Mouse (Mus musculus) G1E (cell line): Measurements from ENCODE around the gene Schip1. TPM values are rescaled to one million over a fixed set of nuclear protein-coding genes. Genes with fewer than 3 reads are reported as not detected.

ENCODE experiments used
- ATAC-seq: 2 replicates; pipeline ENCODE4 v1.8.0; 2016; ENCODE audit warnings: mild to moderate bottlenecking; ENCODE audit not compliant: insufficient number of reproducible peaks, poor library complexity, low FRiP score, severe bottlenecking; ENCODE audit errors: extremely low read depth
- DNase-seq: peaks from one replicate; pipeline ENCODE4 v3.0.0; 2012; ENCODE audit warnings: low spot score
- H3K27me3 ChIP-seq: 2 replicates; pipeline ENCODE4 v1.6.1; 2012; ENCODE audit warnings: mild to moderate bottlenecking, low read length, inconsistent platforms; ENCODE audit not compliant: insufficient read depth
- H3K36me3 ChIP-seq: replicated peaks from 2 replicates; pipeline ENCODE3; 2012; ENCODE audit warnings: mild to moderate bottlenecking, inconsistent platforms
- H3K4me1 ChIP-seq: 2 replicates; pipeline ENCODE4 v1.6.1; 2012; ENCODE audit warnings: low read depth, low read length, inconsistent platforms, mixed read lengths; ENCODE audit not compliant: insufficient read depth
- H3K4me3 ChIP-seq: 2 replicates; pipeline ENCODE4 v1.5.1; 2012; ENCODE audit warnings: low read depth, mild to moderate bottlenecking, inconsistent platforms, low read length, moderate library complexity, mixed read lengths
- H3K9me3 ChIP-seq: replicated peaks from 2 replicates; pipeline ENCODE4 v1.6.1; 2012; ENCODE audit warnings: inconsistent platforms
- CTCF ChIP-seq: IDR thresholded peaks from 2 replicates; pipeline ENCODE4 v1.5.1; 2012; ENCODE audit warnings: low read depth, low read length, inconsistent platforms, mixed read lengths
- GATA1 ChIP-seq: IDR thresholded peaks from 2 replicates; pipeline ENCODE4 v1.6.1; 2012; ENCODE audit warnings: borderline replicate concordance, low read length, inconsistent platforms, mixed read lengths
- GATA2 ChIP-seq: IDR thresholded peaks from 2 replicates; pipeline ENCODE4 v1.6.1; 2012; ENCODE audit warnings: low read depth, low read length, inconsistent platforms, borderline replicate concordance
- POLR2AphosphoS5 ChIP-seq: IDR thresholded peaks from 2 replicates; pipeline ENCODE4 v1.6.1; 2012; ENCODE audit warnings: low read depth, low read length, inconsistent platforms; ENCODE audit not compliant: insufficient replicate concordance
- TAL1 ChIP-seq: conservative IDR thresholded peaks from 2 replicates; pipeline ENCODE4 v1.6.1; 2012; ENCODE audit warnings: low read depth, low read length, inconsistent platforms, mixed read lengths
- polyA plus RNA-seq: library from polyadenylated mRNA; stranded (reverse); fragments of >175 nt; gene quantifications from 2 replicates; pipeline ENCODE4 v1.2.3, GENCODE M21; 2012
- total RNA-seq, 2 experiments: library from RNA; stranded (forward) in 1 of 2; stranded (reverse) in 1 of 2; fragments of 200-1000 nt in 1 of 2; fragments of >200 nt in 1 of 2; fragmentation: Nextera tagmentation in 1 of 2; gene quantifications; 2 replicates each; pipeline ENCODE4 v1.2.3; 2014 to 2017

Schip1 gene
- total and polyA plus RNA-seq, 3 experiments, result 0.16 TPM; not detected in 2

- H3K4me3 ChIP-seq, result no peak overlapping the region
- TF ChIP-seq TAL1, result no peak
- peaks cover 39% of the 10 kb centered on the region for H3K9me3 ChIP-seq
- ATAC-seq (no peak), DNase-seq (no peak)
- H3K36me3 ChIP-seq, result no peaks in the 10 kb centered on the region
- no peaks in the 10 kb centered on the region for H3K27me3 ChIP-seq
- no peaks in the 10 kb centered on the region for H3K4me1 ChIP-seq
These were observed 423.7 kb downstream of the Schip1 start for GRCm38 (mm10) chr3:68488316-68488715.

- Histone ChIP-seq H3K4me3 (no peak overlapping the region), H3K36me3 (no peaks in the 10 kb centered on the region), H3K4me1 (no peaks in the 10 kb centered on the region), H3K27me3 (no peaks in the 10 kb centered on the region), H3K9me3 (peaks cover 49% of the 10 kb centered on the region)
- DNase-seq (no peak), ATAC-seq (no peak)
- TF ChIP-seq TAL1 (no peak), GATA1 (no peak), CTCF (no peak), GATA2 (no peak), POLR2AphosphoS5 (no peak)
These were observed 426.9 kb downstream of the Schip1 start for GRCm38 (mm10) chr3:68491516-68491915.

- Histone ChIP-seq H3K9me3 (peaks cover 49% of the 10 kb centered on the region), H3K27me3 (no peaks in the 10 kb centered on the region), H3K4me3 (no peak overlapping the region), H3K36me3 (no peaks in the 10 kb centered on the region), H3K4me1 (no peaks in the 10 kb centered on the region)
- DNase-seq (no peak), ATAC-seq (no peak)
- TF ChIP-seq POLR2AphosphoS5 (no peak), GATA2 (no peak), GATA1 (no peak), CTCF (no peak)
These were observed 427.5 kb downstream of the Schip1 start for GRCm38 (mm10) chr3:68492066-68492465.

- H3K4me1 ChIP-seq, result no peaks in the 10 kb centered on the region
- no peak for DNase-seq
- no peak for TF ChIP-seq TAL1
- no peak for TF ChIP-seq GATA1
- no peak for TF ChIP-seq GATA2
- TF ChIP-seq POLR2AphosphoS5, result no peak
- TF ChIP-seq CTCF, result no peak
- no peaks in the 10 kb centered on the region for H3K27me3 ChIP-seq
- no peak for ATAC-seq
- no peaks in the 10 kb centered on the region for H3K36me3 ChIP-seq
- H3K4me3 ChIP-seq, result no peak overlapping the region
- H3K9me3 ChIP-seq, result peaks cover 53% of the 10 kb centered on the region
These were observed 427.9 kb downstream of the Schip1 start for GRCm38 (mm10) chr3:68492513-68492912.

GRCm38 (mm10) chr3:68493170-68493585 is 428.6 kb downstream of the Schip1 start:
- ATAC-seq, result no peak
- Histone ChIP-seq H3K4me3 (peak overlapping the region; percentile 3; the same call in 1 of the 2 replicates), H3K9me3 (peaks cover 50% of the 10 kb centered on the region), H3K4me1 (no peaks in the 10 kb centered on the region), H3K27me3 (no peaks in the 10 kb centered on the region), H3K36me3 (no peaks in the 10 kb centered on the region)
- TF ChIP-seq GATA2 (no peak), GATA1 (no peak), POLR2AphosphoS5 (no peak), CTCF (no peak), TAL1 (no peak)
- DNase-seq, result no peak

GRCm38 (mm10) chr3:68493586-68494295 is 429.1 kb downstream of the Schip1 start:
- H3K9me3 ChIP-seq, result peaks cover 54% of the 10 kb centered on the region
- ATAC-seq (no peak), DNase-seq (no peak)
- no peaks in the 10 kb centered on the region for H3K27me3 ChIP-seq
- TF ChIP-seq CTCF (no peak), GATA2 (no peak), GATA1 (no peak), POLR2AphosphoS5 (no peak), TAL1 (no peak)
- H3K4me1 ChIP-seq, result no peaks in the 10 kb centered on the region
- peak overlapping the region; percentile 3; the same call in 1 of the 2 replicates for H3K4me3 ChIP-seq
- no peaks in the 10 kb centered on the region for H3K36me3 ChIP-seq
